Mouse (Mus musculus) bone marrow, adult 2 months (tissue): ENCODE measurements around the gene Pcdh9. TPM values are rescaled to one million over a fixed set of nuclear protein-coding genes. Genes with fewer than 3 reads are reported as not detected.

ENCODE experiments used
- H3K27ac ChIP-seq: fragments of 200-500 bp; 2 replicates; pipeline ENCODE4 v1.5.1; 2012; ENCODE audit warnings: low read depth, mild to moderate bottlenecking, control low read depth, inconsistent platforms, low read length; ENCODE audit not compliant: control insufficient read depth, poor library complexity, insufficient read depth
- H3K4me1 ChIP-seq: fragments of 200-500 bp; 2 replicates; pipeline ENCODE4 v1.6.1; 2011; ENCODE audit warnings: low read length; ENCODE audit not compliant: control insufficient read depth, insufficient read depth
- H3K4me3 ChIP-seq: fragments of 200-500 bp; replicated peaks from 2 replicates; pipeline ENCODE3; 2011; ENCODE audit warnings: mild to moderate bottlenecking, low read depth, low read length, control low read depth; ENCODE audit not compliant: control insufficient read depth
- CTCF ChIP-seq: fragments of 200-500 bp; IDR thresholded peaks from 2 replicates; pipeline ENCODE4 v1.5.1; 2011; ENCODE audit warnings: low read length, control low read depth; ENCODE audit not compliant: control insufficient read depth, insufficient read depth
- POLR2A ChIP-seq: fragments of 200-500 bp; IDR thresholded peaks from 2 replicates; pipeline ENCODE4 v1.6.1; 2011; ENCODE audit warnings: low read depth, mild to moderate bottlenecking, control low read depth, low read length, borderline replicate concordance; ENCODE audit not compliant: control insufficient read depth
- WGBS: fragments of 180-500 bp; shearing (Covaris S2); methylation state at CpG from one replicate; pipeline ENCODE4 v1.1.7; 2018; 5-methylcytosine and 5-hydroxymethylcytosine counted together
- polyA plus RNA-seq: library from polyadenylated mRNA; stranded (reverse); fragments of >200 nt; gene quantifications from 2 replicates; pipeline ENCODE4 v1.2.4, GENCODE M21; 2011; ENCODE audit warnings: low replicate concordance; ENCODE audit not compliant: missing spikeins, insufficient read depth, insufficient read length

The Pcdh9 gene
- polyA plus RNA-seq, 1 experiment = 1.8 TPM

- no peak for TF ChIP-seq POLR2A
- no peak for TF ChIP-seq CTCF
- H3K27ac ChIP-seq = no peak overlapping the region
- 77% methylated on average over 11 of the region's 11 CpGs for WGBS
- H3K4me3 ChIP-seq = no peak overlapping the region
- no peaks in the 10 kb centered on the region for H3K4me1 ChIP-seq
These were observed 4.9 kb downstream of the Pcdh9 start for GRCm38 (mm10) chr14:93885551-93886084.

- Histone ChIP-seq H3K4me3 (no peak overlapping the region), H3K4me1 (no peaks in the 10 kb centered on the region), H3K27ac (no peak overlapping the region)
- 0% methylated on average over 2 of the region's 2 CpGs for WGBS
- TF ChIP-seq CTCF (no peak), POLR2A (no peak)
These were observed 6.0 kb downstream of the Pcdh9 start for GRCm38 (mm10) chr14:93884467-93884866.

- Histone ChIP-seq H3K4me3 (no peak overlapping the region), H3K27ac (no peak overlapping the region), H3K4me1 (no peaks in the 10 kb centered on the region)
- no peak for TF ChIP-seq CTCF
- TF ChIP-seq POLR2A = no peak
- 85% methylated on average over 1 of the region's 1 CpGs for WGBS
These were observed 10.4 kb downstream of the Pcdh9 start for GRCm38 (mm10) chr14:93880071-93880470.

- Histone ChIP-seq H3K4me1 (no peaks in the 10 kb centered on the region), H3K4me3 (no peak overlapping the region), H3K27ac (no peak overlapping the region)
- WGBS = 85% methylated on average over 1 of the region's 1 CpGs
- no peak for TF ChIP-seq POLR2A
- TF ChIP-seq CTCF = no peak
These were observed 14.5 kb downstream of the Pcdh9 start for GRCm38 (mm10) chr14:93875968-93876367.

GRCm38 (mm10) chr14:93868211-93868610, 22.3 kb downstream of the Pcdh9 start:
- Histone ChIP-seq H3K4me1 (no peaks in the 10 kb centered on the region), H3K27ac (no peak overlapping the region), H3K4me3 (no peak overlapping the region)
- TF ChIP-seq CTCF (no peak), POLR2A (no peak)

- no peak overlapping the region for H3K27ac ChIP-seq
- H3K4me3 ChIP-seq = no peak overlapping the region
- H3K4me1 ChIP-seq = no peaks in the 10 kb centered on the region
- WGBS = 69% methylated on average over 3 of the region's 3 CpGs
- TF ChIP-seq POLR2A (no peak), CTCF (no peak)
These were observed 32.4 kb downstream of the Pcdh9 start for GRCm38 (mm10) chr14:93858069-93858468.

GRCm38 (mm10) chr14:93846091-93846677, 44.3 kb downstream of the Pcdh9 start:
- Histone ChIP-seq H3K4me3 (no peak overlapping the region), H3K27ac (no peak overlapping the region), H3K4me1 (no peaks in the 10 kb centered on the region)
- 64% methylated on average over 1 of the region's 1 CpGs for WGBS
- TF ChIP-seq POLR2A (no peak), CTCF (no peak)

- H3K27ac ChIP-seq = no peak overlapping the region
- TF ChIP-seq POLR2A = no peak
- TF ChIP-seq CTCF = no peak
- H3K4me1 ChIP-seq = no peaks in the 10 kb centered on the region
These were observed 47.7 kb downstream of the Pcdh9 start for GRCm38 (mm10) chr14:93842686-93843288.

GRCm38 (mm10) chr14:93832511-93832910, 58.0 kb downstream of the Pcdh9 start:
- Histone ChIP-seq H3K4me3 (no peak overlapping the region), H3K27ac (no peak overlapping the region), H3K4me1 (no peaks in the 10 kb centered on the region)
- TF ChIP-seq POLR2A (no peak), CTCF (no peak)
- WGBS = 38% methylated on average over 6 of the region's 6 CpGs

More at GRCm38 (mm10) chr14:93842686-93843288, 47.7 kb downstream of the Pcdh9 start:
- WGBS = 81% methylated on average over 3 of the region's 3 CpGs
- H3K4me3 ChIP-seq = no peak overlapping the region
